44 mouse cellular contexts compared by ENCODE assay signal in genomic region chr11:103231367-103231766, GRCm38 (mm10). TPM values are rescaled to one million over a fixed set of nuclear protein-coding genes. Genes with fewer than 3 reads are reported as not detected.
"Had no signal": no experiment of that assay in that cellular context is flagged by ENCODE, and none has a peak within 500 bp of the region (broad histone marks: within the 10 kb centered on the region; RNA-seq: fewer than 3 reads in every experiment).

No protein-coding gene starts in this region.

- H3K9ac ChIP-seq: heart, embryonic 12.5 days; heart, embryonic 13.5 days; heart, embryonic 15.5 days; hindbrain, embryonic 12.5 days; hindbrain, embryonic 13.5 days; hindbrain, embryonic 14.5 days; hindbrain, embryonic 15.5 days; intestine, embryonic 15.5 days; kidney, embryonic 15.5 days had no signal

- H3K4me1 ChIP-seq: heart, embryonic 12.5 days; heart, embryonic 15.5 days; hindbrain, embryonic 12.5 days; hindbrain, embryonic 13.5 days had no signal

- H3K4me3 ChIP-seq: heart, embryonic 10.5 days; heart, embryonic 12.5 days; heart, embryonic 13.5 days; heart, embryonic 15.5 days; hindbrain, embryonic 10.5 days; hindbrain, embryonic 12.5 days; hindbrain, embryonic 13.5 days; hindbrain, embryonic 15.5 days; intestine, embryonic 15.5 days; kidney, embryonic 15.5 days; layer of hippocampus, adult 2 months had no signal

- DNase-seq: kidney, adult 11 months; kidney, adult 18-20 months; kidney, adult 2 months; kidney, adult 8-10 months; kidney, adult 9 months; kidney, postnatal 10 days; kidney, postnatal 14 days; kidney, postnatal 25 days; kidney, postnatal 36 days; kidney, postnatal 4 days; layer of hippocampus, adult 9-11 months; layer of hippocampus, postnatal 36 days had no signal

- H3K27me3 ChIP-seq: heart, embryonic 12.5 days; heart, embryonic 13.5 days; heart, embryonic 15.5 days; hindbrain, embryonic 12.5 days; hindbrain, embryonic 13.5 days; hindbrain, embryonic 15.5 days; intestine, embryonic 15.5 days; kidney, embryonic 15.5 days had no signal

- H3K27ac ChIP-seq: heart, embryonic 10.5 days; heart, embryonic 13.5 days; heart, embryonic 15.5 days; hindbrain, embryonic 10.5 days; hindbrain, embryonic 12.5 days; hindbrain, embryonic 13.5 days; hindbrain, embryonic 14.5 days; hindbrain, embryonic 15.5 days; hindbrain, postnatal 0 days; intestine, embryonic 15.5 days; kidney, embryonic 15.5 days; kidney, postnatal 0 days; layer of hippocampus, adult 2 months had no signal

RNA-seq across cellular contexts. Expression of gene Spata32, which starts 13.1 kb away (rescaled TPM):
- total RNA-seq: heart, postnatal 10 days; heart, postnatal 14 days; heart, postnatal 25 days; heart, postnatal 36 days; heart, postnatal 4 days; hematopoietic stem cell, adult 5-6 weeks had no signal
- polyA plus RNA-seq: heart, embryonic 10.5 days; heart, embryonic 11.5 days; heart, embryonic 12.5 days; heart, embryonic 13.5 days; heart, embryonic 14.5 days; heart, embryonic 15.5 days; heart, embryonic 16.5 days; heart, postnatal 0 days; hindbrain, embryonic 10.5 days; hindbrain, embryonic 11.5 days; hindbrain, embryonic 12.5 days; inflammation-experienced regulatory T-cells, adult 6 months; intestine, embryonic 14.5 days; intestine, embryonic 15.5 days; intestine, embryonic 16.5 days; intestine, postnatal 0 days; kidney, adult 2 months; kidney, embryonic 14.5 days; kidney, embryonic 15.5 days; kidney, embryonic 16.5 days; kidney, postnatal 0 days; large intestine, adult 2 months had no signal

RNA-seq across cellular contexts. Expression of gene 1700023F06Rik, which starts 23.0 kb away (rescaled TPM):
- total RNA-seq: heart, postnatal 10 days; heart, postnatal 14 days; heart, postnatal 25 days; heart, postnatal 36 days; heart, postnatal 4 days; hematopoietic stem cell, adult 5-6 weeks; hindbrain, postnatal 0 days had no signal
- polyA plus RNA-seq: heart, embryonic 11.5 days; heart, embryonic 12.5 days; heart, embryonic 13.5 days; heart, postnatal 0 days; inflammation-experienced regulatory T-cells, adult 6 months had no signal
